Mouse (Mus musculus): ENCODE results near the gene Pik3c2b.

The Pik3c2b gene

GRCm38 (mm10) chr1:133071666-133072381, 26.4 kb downstream of the Pik3c2b start:
- no peak for DNase-seq (ENCODE audit: low read depth in 2 of 2, low spot score in 2 of 2)

GRCm38 (mm10) chr1:133073327-133073856, 27.9 kb downstream of the Pik3c2b start:
- DNase-seq (ENCODE audit: low read depth in 2 of 2, low spot score in 2 of 2): peak; percentile 11 to 12

- no peak for DNase-seq (ENCODE audit: low read depth in 2 of 2, low spot score in 2 of 2)
These were observed 29.1 kb downstream of the Pik3c2b start for GRCm38 (mm10) chr1:133074541-133074940.

- no peak for DNase-seq (ENCODE audit: low read depth in 2 of 2, low spot score in 2 of 2)
These were observed 30.4 kb downstream of the Pik3c2b start for GRCm38 (mm10) chr1:133075651-133076400.

- DNase-seq (ENCODE audit: low read depth in 2 of 2, low spot score in 2 of 2): no peak
These were observed 31.4 kb downstream of the Pik3c2b start for GRCm38 (mm10) chr1:133076681-133077514.

- DNase-seq (ENCODE audit: low read depth in 2 of 2, low spot score in 2 of 2): no peak
These were observed 32.3 kb downstream of the Pik3c2b start for GRCm38 (mm10) chr1:133077606-133078337.

GRCm38 (mm10) chr1:133078338-133078727, 32.9 kb downstream of the Pik3c2b start:
- DNase-seq (ENCODE audit: low read depth in 2 of 2, low spot score in 2 of 2): no peak

- DNase-seq (ENCODE audit: low read depth in 2 of 2, low spot score in 2 of 2): no peak
These were observed 34.0 kb downstream of the Pik3c2b start for GRCm38 (mm10) chr1:133079509-133079908.

- no peak for DNase-seq (ENCODE audit: low read depth in 2 of 2, low spot score in 2 of 2)
These were observed 34.7 kb downstream of the Pik3c2b start for GRCm38 (mm10) chr1:133080079-133080561.

- DNase-seq (ENCODE audit: low read depth in 2 of 2, low spot score in 2 of 2): no peak
These were observed 35.2 kb downstream of the Pik3c2b start for GRCm38 (mm10) chr1:133080717-133081116.

- DNase-seq (ENCODE audit: low read depth in 2 of 2, low spot score in 2 of 2): no peak
These were observed 37.6 kb downstream of the Pik3c2b start for GRCm38 (mm10) chr1:133083003-133083546.

- DNase-seq (ENCODE audit: low read depth in 2 of 2, low spot score in 2 of 2): no peak
These were observed 38.6 kb downstream of the Pik3c2b start for GRCm38 (mm10) chr1:133083942-133084625.

GRCm38 (mm10) chr1:133084708-133085416, 39.4 kb downstream of the Pik3c2b start:
- no peak for DNase-seq (ENCODE audit: low read depth in 2 of 2, low spot score in 2 of 2)

- no peak for DNase-seq (ENCODE audit: low read depth in 2 of 2, low spot score in 2 of 2)
These were observed 39.9 kb downstream of the Pik3c2b start for GRCm38 (mm10) chr1:133085417-133085742.

- DNase-seq (ENCODE audit: low read depth in 2 of 2, low spot score in 2 of 2): no peak
These were observed 41.3 kb downstream of the Pik3c2b start for GRCm38 (mm10) chr1:133086804-133087203.

- peak; percentile 16 to 46 for DNase-seq (ENCODE audit: low read depth in 2 of 2, low spot score in 2 of 2)
These were observed 41.9 kb downstream of the Pik3c2b start for GRCm38 (mm10) chr1:133087206-133087905.

- no peak for DNase-seq (ENCODE audit: low read depth in 2 of 2, low spot score in 2 of 2)
These were observed 42.7 kb downstream of the Pik3c2b start for GRCm38 (mm10) chr1:133088196-133088595.

- DNase-seq (ENCODE audit: low read depth in 2 of 2, low spot score in 2 of 2): no peak
These were observed 43.9 kb downstream of the Pik3c2b start for GRCm38 (mm10) chr1:133089415-133089814.
